Mouse (Mus musculus): ENCODE measurements around the gene A730015C16Rik. TPM values are rescaled to one million over a fixed set of nuclear protein-coding genes. Genes with fewer than 3 reads are reported as not detected.

Gene A730015C16Rik
- polyA plus RNA-seq, 1 experiment from 2014 or later = 0.69 TPM

- Histone ChIP-seq H3K4me3 (ENCODE audit: low read depth, low read length) (no peak overlapping the region), H3K4me2 (ENCODE audit: low read depth, low read length) (no peak overlapping the region), H3K9ac (replicated peaks; ENCODE audit: low read length) (no peak overlapping the region), H3K36me3 (replicated peaks; ENCODE audit: control insufficient read depth, insufficient read depth, low read depth, low read length) (peaks cover 4% of the 10 kb centered on the region), H3K9me3 (replicated peaks; ENCODE audit: control insufficient read depth, low read length) (no peaks in the 10 kb centered on the region), H3K27me3 (ENCODE audit: control insufficient read depth, insufficient read depth, low read length) (no peaks in the 10 kb centered on the region), H3K27ac (replicated peaks; ENCODE audit: low read depth, low read length) (no peak overlapping the region), H3K4me1 (ENCODE audit: control insufficient read depth, insufficient read depth, low read length) (no peaks in the 10 kb centered on the region)
- WGBS = 91% methylated on average over 3 of the region's 3 CpGs
- DNase-seq (ENCODE audit: low spot score) = no peak
- no peak for ATAC-seq (replicated peaks; ENCODE audit: insufficient number of reproducible peaks, low FRiP score, low TSS enrichment, low read depth)
These were observed 22.7 kb downstream of the A730015C16Rik start for GRCm38 (mm10) chr4:108825677-108826076.

- WGBS = 67% methylated on average over 6 of the region's 6 CpGs
- Histone ChIP-seq H3K27ac (replicated peaks; ENCODE audit: low read depth, low read length) (no peak overlapping the region), H3K4me1 (ENCODE audit: control insufficient read depth, insufficient read depth, low read length) (no peaks in the 10 kb centered on the region), H3K9ac (replicated peaks; ENCODE audit: low read length) (no peak overlapping the region), H3K9me3 (replicated peaks; ENCODE audit: control insufficient read depth, low read length) (no peaks in the 10 kb centered on the region), H3K27me3 (ENCODE audit: control insufficient read depth, insufficient read depth, low read length) (no peaks in the 10 kb centered on the region), H3K36me3 (replicated peaks; ENCODE audit: control insufficient read depth, insufficient read depth, low read depth, low read length) (peaks cover 2% of the 10 kb centered on the region; the same call in 1 of the 2 replicates), H3K4me3 (ENCODE audit: low read depth, low read length) (no peak overlapping the region), H3K4me2 (ENCODE audit: low read depth, low read length) (no peak overlapping the region)
- no peak for DNase-seq (ENCODE audit: low spot score)
- no peak for ATAC-seq (replicated peaks; ENCODE audit: insufficient number of reproducible peaks, low FRiP score, low TSS enrichment, low read depth)
These were observed 36.9 kb downstream of the A730015C16Rik start for GRCm38 (mm10) chr4:108811550-108811949.

- Histone ChIP-seq H3K36me3 (replicated peaks; ENCODE audit: control insufficient read depth, insufficient read depth, low read depth, low read length) (peaks cover 2% of the 10 kb centered on the region; the same call in 1 of the 2 replicates), H3K27ac (replicated peaks; ENCODE audit: low read depth, low read length) (no peak overlapping the region), H3K4me1 (ENCODE audit: control insufficient read depth, insufficient read depth, low read length) (no peaks in the 10 kb centered on the region), H3K9me3 (replicated peaks; ENCODE audit: control insufficient read depth, low read length) (no peaks in the 10 kb centered on the region), H3K27me3 (ENCODE audit: control insufficient read depth, insufficient read depth, low read length) (no peaks in the 10 kb centered on the region), H3K4me2 (ENCODE audit: low read depth, low read length) (no peak overlapping the region), H3K9ac (replicated peaks; ENCODE audit: low read length) (no peak overlapping the region), H3K4me3 (ENCODE audit: low read depth, low read length) (no peak overlapping the region)
- DNase-seq (ENCODE audit: low spot score) (no peak), ATAC-seq (replicated peaks; ENCODE audit: insufficient number of reproducible peaks, low FRiP score, low TSS enrichment, low read depth) (no peak)
- WGBS = 52% methylated on average over 4 of the region's 4 CpGs
These were observed 37.3 kb downstream of the A730015C16Rik start for GRCm38 (mm10) chr4:108811142-108811541.

GRCm38 (mm10) chr4:108803535-108803934 lies 44.9 kb downstream of the A730015C16Rik start:
- Histone ChIP-seq H3K36me3 (replicated peaks; ENCODE audit: control insufficient read depth, insufficient read depth, low read depth, low read length) (no peaks in the 10 kb centered on the region), H3K9me3 (replicated peaks; ENCODE audit: control insufficient read depth, low read length) (no peaks in the 10 kb centered on the region), H3K27me3 (ENCODE audit: control insufficient read depth, insufficient read depth, low read length) (no peaks in the 10 kb centered on the region), H3K27ac (replicated peaks; ENCODE audit: low read depth, low read length) (no peak overlapping the region), H3K4me2 (ENCODE audit: low read depth, low read length) (no peak overlapping the region), H3K4me3 (ENCODE audit: low read depth, low read length) (no peak overlapping the region), H3K9ac (replicated peaks; ENCODE audit: low read length) (no peak overlapping the region), H3K4me1 (ENCODE audit: control insufficient read depth, insufficient read depth, low read length) (no peaks in the 10 kb centered on the region)
- WGBS = 89% methylated on average over 2 of the region's 2 CpGs
- ATAC-seq (replicated peaks; ENCODE audit: insufficient number of reproducible peaks, low FRiP score, low TSS enrichment, low read depth) (no peak), DNase-seq (ENCODE audit: low spot score) (no peak)

- Histone ChIP-seq H3K27me3 (ENCODE audit: control insufficient read depth, insufficient read depth, low read length) (no peaks in the 10 kb centered on the region), H3K4me1 (ENCODE audit: control insufficient read depth, insufficient read depth, low read length) (no peaks in the 10 kb centered on the region), H3K9me3 (replicated peaks; ENCODE audit: control insufficient read depth, low read length) (no peaks in the 10 kb centered on the region), H3K4me2 (ENCODE audit: low read depth, low read length) (no peak overlapping the region), H3K27ac (replicated peaks; ENCODE audit: low read depth, low read length) (no peak overlapping the region), H3K4me3 (ENCODE audit: low read depth, low read length) (no peak overlapping the region), H3K36me3 (replicated peaks; ENCODE audit: control insufficient read depth, insufficient read depth, low read depth, low read length) (no peaks in the 10 kb centered on the region), H3K9ac (replicated peaks; ENCODE audit: low read length) (no peak overlapping the region)
- ATAC-seq (replicated peaks; ENCODE audit: insufficient number of reproducible peaks, low FRiP score, low TSS enrichment, low read depth) (no peak), DNase-seq (ENCODE audit: low spot score) (peak; percentile 74)
- WGBS = 54% methylated on average over 2 of the region's 2 CpGs
These were observed 50.2 kb downstream of the A730015C16Rik start for GRCm38 (mm10) chr4:108798083-108798830.

Other genes with a start within 250 kb of the A730015C16Rik start
- gene Cc2d1b, start 228.7 kb downstream of the A730015C16Rik start, polyA plus RNA-seq (2014; fragmentation: Nextera tagmentation; extraction: Ambion mirVana) = 22.1 and 28.4 TPM in 2 replicates
- 0.80 and 1.2 TPM in 2 replicates for gene 3110021N24Rik, start 129.0 kb downstream of the A730015C16Rik start, polyA plus RNA-seq (2014; fragmentation: Nextera tagmentation; extraction: Ambion mirVana)
- 3.7 and 3.8 TPM in 2 replicates for gene Zfyve9, start 67.8 kb downstream of the A730015C16Rik start, polyA plus RNA-seq (2014; fragmentation: Nextera tagmentation; extraction: Ambion mirVana)
- gene Btf3l4, start 15.0 kb downstream of the A730015C16Rik start, polyA plus RNA-seq (2014; fragmentation: Nextera tagmentation; extraction: Ambion mirVana) = 253 and 305 TPM in 2 replicates
- gene Txndc12, start 14.0 kb downstream of the A730015C16Rik start, polyA plus RNA-seq (2014; fragmentation: Nextera tagmentation; extraction: Ambion mirVana) = 120 and 130 TPM in 2 replicates
- gene Kti12, start 834 bp downstream of the A730015C16Rik start, polyA plus RNA-seq (2014; fragmentation: Nextera tagmentation; extraction: Ambion mirVana) = 55.5 and 58.1 TPM in 2 replicates
- gene Rab3b, start 30.4 kb upstream of the A730015C16Rik start, polyA plus RNA-seq (2014; fragmentation: Nextera tagmentation; extraction: Ambion mirVana) = 24.9 and 28.0 TPM in 2 replicates
- 56.4 and 66.3 TPM in 2 replicates for gene Nrd1, start 152.0 kb upstream of the A730015C16Rik start, polyA plus RNA-seq (2014; fragmentation: Nextera tagmentation; extraction: Ambion mirVana)